8 mouse cellular contexts compared by ENCODE assay signal in genomic region chr2:168691774-168692173, GRCm38 (mm10). TPM values are rescaled to one million over a fixed set of nuclear protein-coding genes. Genes with fewer than 3 reads are reported as not detected.
A peak's percentile ranks its signal among the peaks of the same experiment; 100 is the strongest.
DNase-seq lines count a peak whose midpoint lies in the region; ATAC-seq and TF ChIP-seq lines count a peak whose summit lies in the region.

No protein-coding gene starts in this region.

- DNase-seq in CD4-positive, CD25-positive, alpha-beta regulatory T cell, adult 2 months (ENCODE audit: low read depth, low spot score): peak; percentile 68
- peak; percentile 73 for DNase-seq in WW6 (ENCODE audit: low read depth, low spot score)
- peak; percentile 79 to 86 for DNase-seq in cerebellum, postnatal 25 days
- peak; percentile 66 for DNase-seq in gastrocnemius, adult 2 months
- peak; percentile 63 to 69 for DNase-seq in kidney, postnatal 25 days
- DNase-seq in lung, postnatal 4 days: peak; percentile 54 to 70

- intact Hi-C loops in gastrocnemius, adult 2 months (cut with DNase I): loop anchor here (1.0 to 5.0 kb wide), 2 partner anchors 51 to 181 kb away; partner anchors contain the start of gene Atp9a

- 29% methylated on average over 6 of the region's 6 CpGs for WGBS in stomach, embryonic 16.5 days

- H3K27ac ChIP-seq in gastrocnemius, adult 2 months: no peak overlapping the region
- H3K27ac ChIP-seq in stomach, embryonic 16.5 days (ENCODE audit: low read length): no peak overlapping the region

- no peaks in the 10 kb centered on the region for H3K27me3 ChIP-seq in stomach, embryonic 16.5 days (ENCODE audit: control insufficient read depth, insufficient read depth, low read length)

- H3K9ac ChIP-seq in stomach, embryonic 16.5 days (ENCODE audit: low read length): no peak overlapping the region

- ATAC-seq in CD4-positive, CD25-positive, alpha-beta regulatory T cell, adult 4 months: no peak
- peak; percentile 65; the same call in 1 of the 2 replicates for ATAC-seq in stomach, embryonic 16.5 days (ENCODE audit: insufficient read depth, low FRiP score)

- H3K4me1 ChIP-seq in stomach, embryonic 16.5 days (ENCODE audit: control insufficient read depth, insufficient read depth, low read length): peaks cover 8% of the 10 kb centered on the region; the same call in 1 of the 2 replicates

- H3K4me3 ChIP-seq in gastrocnemius, adult 2 months: no peak overlapping the region
- H3K4me3 ChIP-seq in stomach, embryonic 16.5 days (replicated peaks; ENCODE audit: low read length): no peak overlapping the region

- peak; percentile 81 for TF ChIP-seq CTCF in gastrocnemius, adult 2 months (IDR thresholded peaks at IDR 0.05)

- H3K4me2 ChIP-seq in stomach, embryonic 16.5 days (ENCODE audit: low read depth, low read length): no peak overlapping the region

- H3K36me3 ChIP-seq in stomach, embryonic 16.5 days (ENCODE audit: control insufficient read depth, insufficient read depth, low read length): no peaks in the 10 kb centered on the region

- H3K9me3 ChIP-seq in stomach, embryonic 16.5 days (replicated peaks; ENCODE audit: control insufficient read depth, low read length): no peaks in the 10 kb centered on the region

RNA-seq across cellular contexts. Expression of gene Atp9a, which starts 50.4 kb away (rescaled TPM):
- 10 to 100 TPM in 1 of 2 experiments, 1 to 10 TPM in 1; 7.9 to 16.2 TPM for polyA plus RNA-seq in CD4-positive, CD25-positive, alpha-beta regulatory T cell, adult 4 months (2017; shearing (Covaris generic))
- total RNA-seq in gastrocnemius, adult 2 months (2021): 10 to 100 TPM; 15.3 to 25.0 TPM
- polyA plus RNA-seq in stomach, embryonic 16.5 days (2015; fragmentation: Nextera tagmentation; extraction: Ambion mirVana): 19.4 and 22.2 TPM in 2 replicates
